Mouse (Mus musculus): ENCODE measurements around the gene Srrm4.

Srrm4 gene

GRCm38 (mm10) chr5:116491794-116492420 is 99.7 kb downstream of the Srrm4 start:
- no peak for DNase-seq (ENCODE audit: extremely low spot score, low spot score)

GRCm38 (mm10) chr5:116490826-116491225 is 100.8 kb downstream of the Srrm4 start:
- no peak for DNase-seq (ENCODE audit: extremely low spot score, low spot score)

GRCm38 (mm10) chr5:116489621-116490020 is 102.0 kb downstream of the Srrm4 start:
- no peak for DNase-seq (ENCODE audit: extremely low spot score, low spot score)

- DNase-seq (ENCODE audit: extremely low spot score, low spot score) = no peak
Measured at GRCm38 (mm10) chr5:116486135-116486534, 105.5 kb downstream of the Srrm4 start.

GRCm38 (mm10) chr5:116485069-116485468 is 106.5 kb downstream of the Srrm4 start:
- peak; percentile 47 for DNase-seq (ENCODE audit: extremely low spot score, low spot score)

GRCm38 (mm10) chr5:116484236-116484635 is 107.4 kb downstream of the Srrm4 start:
- no peak for DNase-seq (ENCODE audit: extremely low spot score, low spot score)

- DNase-seq (ENCODE audit: extremely low spot score, low spot score) = no peak
Measured at GRCm38 (mm10) chr5:116478607-116479371, 112.8 kb downstream of the Srrm4 start.

- DNase-seq (ENCODE audit: extremely low spot score, low spot score) = peak; percentile 58
Measured at GRCm38 (mm10) chr5:116476006-116476405, 115.6 kb downstream of the Srrm4 start.

- DNase-seq (ENCODE audit: extremely low spot score, low spot score) = peak; percentile 31
Measured at GRCm38 (mm10) chr5:116461354-116462042, 130.1 kb downstream of the Srrm4 start.

- no peak for DNase-seq (ENCODE audit: extremely low spot score, low spot score)
Measured at GRCm38 (mm10) chr5:116459970-116460369, 131.6 kb downstream of the Srrm4 start.

GRCm38 (mm10) chr5:116457791-116458190 is 133.8 kb downstream of the Srrm4 start:
- DNase-seq (ENCODE audit: extremely low spot score, low spot score) = no peak

GRCm38 (mm10) chr5:116456796-116457515 is 134.7 kb downstream of the Srrm4 start:
- DNase-seq (ENCODE audit: extremely low spot score, low spot score) = no peak

- peak; percentile 73 for DNase-seq (ENCODE audit: extremely low spot score, low spot score)
Measured at GRCm38 (mm10) chr5:116453401-116453851, 138.2 kb downstream of the Srrm4 start.

GRCm38 (mm10) chr5:116450901-116451300 is 140.7 kb downstream of the Srrm4 start:
- DNase-seq (ENCODE audit: extremely low spot score, low spot score) = no peak

GRCm38 (mm10) chr5:116449522-116450225 is 141.9 kb downstream of the Srrm4 start:
- no peak for DNase-seq (ENCODE audit: extremely low spot score, low spot score)

GRCm38 (mm10) chr5:116448409-116449191 is 143.0 kb downstream of the Srrm4 start:
- DNase-seq (ENCODE audit: extremely low spot score, low spot score) = no peak

- no peak for DNase-seq (ENCODE audit: extremely low spot score, low spot score)
Measured at GRCm38 (mm10) chr5:116447821-116448350, 143.7 kb downstream of the Srrm4 start.

- DNase-seq (ENCODE audit: extremely low spot score, low spot score) = no peak
Measured at GRCm38 (mm10) chr5:116446552-116446951, 145.1 kb downstream of the Srrm4 start.

- no peak for DNase-seq (ENCODE audit: extremely low spot score, low spot score)
Measured at GRCm38 (mm10) chr5:116445634-116446367, 145.8 kb downstream of the Srrm4 start.
